Mouse (Mus musculus): ENCODE measurements around the gene Sidt2.

Gene Sidt2

GRCm38 (mm10) chr9:45946872-45947183, 8.2 kb downstream of the Sidt2 start:
- DNase-seq (ENCODE audit: low read depth, low spot score) = no peak

DNA sequence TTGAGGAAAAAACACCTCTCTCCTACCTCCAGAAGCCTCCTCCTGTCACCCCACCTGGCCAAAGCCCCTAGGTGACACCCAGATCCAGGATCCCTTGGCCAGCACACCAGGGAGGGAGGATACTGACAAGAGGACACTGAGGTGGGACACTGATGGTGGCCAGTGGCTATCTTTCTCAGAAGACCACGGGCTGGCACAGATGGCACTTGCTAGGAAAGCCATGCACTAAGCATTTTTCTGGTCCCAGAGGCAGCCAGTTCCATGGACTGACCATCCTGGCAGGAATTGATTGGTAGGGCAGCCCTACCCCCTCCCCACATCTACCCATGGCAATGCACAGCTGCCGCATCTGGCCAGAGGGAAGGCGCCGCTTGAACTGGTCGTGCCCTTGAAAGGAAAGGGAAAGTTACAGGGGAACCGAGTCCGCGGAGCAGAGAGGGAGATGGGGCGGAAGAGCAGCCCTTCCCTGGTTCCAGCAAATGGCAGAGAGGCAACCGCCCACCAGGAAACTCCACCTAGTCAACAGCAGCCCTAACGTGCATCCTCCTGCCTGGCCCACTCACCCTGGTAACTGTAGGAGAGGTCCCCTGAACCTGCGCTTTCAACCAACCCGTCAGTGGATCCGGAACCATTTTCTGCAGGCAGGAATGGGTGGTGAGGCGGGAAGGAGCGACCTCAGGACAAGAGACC, 8.7 kb downstream of the Sidt2 start:
- DNase-seq (ENCODE audit: low read depth, low spot score) = no peak

DNA sequence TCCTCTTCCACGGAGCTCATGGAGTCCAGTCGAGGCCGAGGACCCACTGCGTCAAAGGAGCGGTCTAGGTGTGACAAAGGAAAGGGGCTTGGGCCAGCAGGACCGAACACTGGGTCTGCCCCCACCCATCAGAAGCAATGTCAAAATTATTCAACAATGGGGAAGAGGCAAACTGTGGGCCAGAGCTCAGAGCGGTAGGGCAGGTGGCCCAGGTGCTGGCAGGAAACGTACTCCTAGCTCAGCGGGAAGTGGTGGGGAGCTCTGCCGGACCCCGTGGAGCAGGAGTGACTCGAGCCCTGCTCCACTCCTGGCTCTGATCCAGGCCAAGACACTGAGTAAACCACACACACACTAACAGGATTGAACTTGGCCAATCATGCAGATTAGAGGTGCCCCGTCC, 9.3 kb downstream of the Sidt2 start:
- DNase-seq (ENCODE audit: low read depth, low spot score) = no peak

DNA sequence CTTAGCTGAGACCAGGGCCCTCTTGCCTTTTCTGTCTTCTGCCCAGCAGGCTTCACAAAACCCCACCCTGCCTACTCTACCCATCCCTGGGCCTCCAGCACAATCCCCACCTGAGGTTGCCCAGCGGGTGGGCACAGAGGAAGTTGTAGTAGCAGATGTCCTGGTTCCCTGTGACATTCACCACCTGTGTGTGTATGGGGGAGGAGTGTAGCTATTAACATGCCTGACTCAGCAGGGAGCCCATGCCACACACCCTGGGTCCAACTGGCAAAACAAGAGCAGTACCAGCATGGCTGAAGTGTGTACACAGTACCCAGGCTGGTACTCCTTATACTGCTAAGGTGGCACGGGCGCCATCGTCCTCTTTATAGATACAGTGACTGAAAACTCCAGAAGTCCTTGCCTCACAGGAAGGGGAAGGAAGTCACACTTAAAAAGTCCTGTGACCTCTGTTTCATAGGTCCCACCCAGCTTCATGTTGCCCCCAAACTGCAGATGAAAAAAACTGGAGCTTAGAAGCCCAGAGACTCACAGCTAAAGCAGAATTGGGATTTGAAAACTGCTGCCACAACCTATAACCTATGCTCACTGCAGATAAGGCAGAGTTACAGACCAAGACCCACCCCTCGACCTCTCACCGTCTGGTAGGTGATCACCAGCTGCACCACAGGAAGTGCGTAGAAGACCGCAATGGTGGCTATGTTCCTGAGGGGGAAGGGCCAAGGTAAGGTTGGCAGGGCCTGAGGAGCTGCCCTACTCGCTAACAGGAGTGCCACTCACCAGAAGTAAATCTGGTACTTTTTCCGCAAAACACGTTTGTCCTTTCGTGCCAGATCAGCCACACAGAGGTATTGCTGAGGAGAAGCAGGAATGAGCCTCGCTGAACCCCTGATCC, 10.3 kb downstream of the Sidt2 start:
- no peak for DNase-seq (ENCODE audit: low read depth, low spot score)

DNA sequence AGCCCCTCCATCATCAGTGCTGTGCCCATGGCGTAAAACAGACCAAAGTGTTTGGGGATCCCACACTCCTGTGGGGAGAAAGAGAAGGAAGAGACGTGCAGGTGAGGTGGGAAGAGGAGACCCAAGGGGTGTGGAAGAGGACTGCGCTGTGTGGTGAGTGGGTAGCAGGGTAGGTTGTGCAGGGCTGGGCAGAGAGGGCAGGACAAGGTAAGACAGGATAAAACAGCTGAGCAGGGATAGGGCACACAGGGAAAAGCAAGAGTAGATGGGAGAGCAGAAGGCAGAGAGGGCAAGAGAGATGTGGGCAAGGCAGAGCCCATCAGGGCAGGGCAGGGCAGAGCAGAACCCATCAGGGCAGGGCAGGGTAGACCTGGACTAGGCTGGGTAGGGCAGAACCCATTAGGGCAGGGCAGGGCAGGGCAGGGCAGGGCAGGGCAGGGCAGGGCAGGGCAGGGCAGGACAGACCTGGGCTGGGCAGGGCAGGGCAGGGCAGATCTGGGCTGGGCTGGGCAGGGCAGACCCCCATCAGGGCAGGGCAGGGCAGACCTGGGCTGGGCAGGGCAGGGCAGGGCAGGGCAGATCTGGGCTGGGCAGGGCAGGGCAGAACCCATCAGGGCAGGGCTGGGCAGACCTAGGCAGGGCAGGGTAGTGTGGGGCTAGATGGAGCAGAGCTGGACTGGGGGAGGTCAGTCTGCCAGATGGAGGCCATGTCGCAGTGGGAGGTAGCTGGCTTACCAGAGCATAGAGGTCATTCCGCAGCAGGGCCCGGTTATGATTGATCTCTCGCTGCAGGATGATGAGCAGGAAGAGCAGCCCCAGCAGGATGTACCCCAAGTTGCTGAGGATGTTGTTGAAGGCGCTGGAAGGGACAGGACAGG, 11.2 kb downstream of the Sidt2 start:
- no peak for DNase-seq (ENCODE audit: low read depth, low spot score)

DNA sequence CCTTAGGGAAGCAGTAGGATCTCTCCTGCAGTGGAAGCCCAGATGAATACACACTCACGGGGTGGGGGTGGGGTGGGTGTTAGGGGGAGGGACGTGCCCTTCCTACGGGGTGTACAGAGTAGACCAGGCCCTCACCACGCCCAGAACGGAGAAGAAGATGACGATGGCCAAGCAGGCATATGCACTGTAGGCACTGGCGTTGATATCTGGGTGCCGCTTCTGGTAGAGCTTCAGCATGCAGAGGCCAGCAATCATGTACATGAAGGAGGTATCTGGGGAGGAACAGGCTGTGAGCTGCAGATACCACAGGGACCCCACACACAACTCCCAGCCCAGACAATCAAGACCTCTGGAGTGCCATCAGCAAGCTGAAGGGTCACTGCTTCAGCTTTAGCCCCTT, 12.1 kb downstream of the Sidt2 start:
- DNase-seq (ENCODE audit: low read depth, low spot score) = no peak

DNA sequence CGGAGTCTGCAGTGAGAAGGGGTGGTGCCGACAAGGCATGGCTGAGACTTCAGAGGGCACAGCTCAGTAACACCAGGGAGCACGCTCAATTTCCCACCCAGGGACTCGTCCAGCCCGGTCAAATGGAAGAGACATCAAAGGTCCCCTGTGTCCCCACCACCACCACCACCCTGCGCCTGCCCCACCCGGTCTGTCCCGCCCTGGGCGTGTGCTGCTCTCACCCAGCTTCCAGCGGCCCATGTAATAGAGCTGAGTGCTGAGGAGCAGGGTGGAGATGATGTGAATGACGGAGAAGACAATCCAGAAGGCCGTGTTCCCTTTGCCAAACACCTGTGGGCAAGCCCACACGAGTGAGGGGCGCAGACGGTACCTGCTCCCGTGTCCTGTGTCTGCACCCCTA, 12.6 kb downstream of the Sidt2 start:
- DNase-seq (ENCODE audit: low read depth, low spot score) = no peak

DNA sequence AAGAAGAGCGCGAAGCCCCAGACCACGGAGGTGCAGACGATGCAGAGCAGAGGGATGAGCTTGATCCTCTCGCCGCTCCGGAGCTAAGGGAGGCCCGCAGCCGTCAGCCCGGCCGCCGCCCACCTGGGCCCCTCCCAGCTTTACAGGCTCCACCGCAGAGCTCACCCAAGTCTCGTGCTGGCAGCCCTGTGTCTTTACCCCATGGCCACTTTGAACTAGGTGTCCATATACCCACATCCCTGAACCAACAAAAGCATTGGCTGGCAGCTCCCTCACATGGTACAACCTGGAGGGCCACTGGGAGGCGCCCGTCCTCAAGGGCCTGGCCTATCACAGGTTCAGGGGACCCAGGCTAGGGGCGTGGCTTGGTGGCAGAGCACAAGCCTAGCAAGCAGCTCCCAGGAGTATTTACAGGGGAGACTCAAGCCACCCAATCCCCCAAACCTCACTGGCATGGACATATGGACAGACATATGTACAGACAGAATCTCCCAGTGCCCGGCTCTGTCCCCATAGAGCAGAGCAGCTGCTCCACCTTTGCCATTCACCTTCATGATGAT, 13.6 kb downstream of the Sidt2 start:
- peak; percentile 28 for DNase-seq (ENCODE audit: low read depth, low spot score)

DNA sequence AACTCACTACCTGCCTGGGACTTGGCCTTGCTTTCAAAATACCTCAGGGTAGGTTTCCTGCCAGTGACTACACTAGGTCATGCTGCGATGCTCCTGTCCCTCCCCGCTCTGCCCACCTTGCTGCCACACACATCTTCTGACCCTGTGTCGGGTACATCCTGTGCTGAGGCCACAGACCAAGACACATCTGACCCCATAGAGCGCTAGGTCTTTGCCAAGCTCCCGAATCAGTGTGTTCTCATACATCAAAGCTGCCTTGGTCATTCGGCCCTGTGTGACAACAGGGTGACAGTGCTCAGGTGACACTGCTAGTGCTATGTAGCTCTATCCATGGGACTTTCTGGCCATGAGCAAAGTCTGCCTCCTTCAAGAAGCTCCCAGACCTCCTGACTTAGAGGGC, 15.3 kb downstream of the Sidt2 start:
- DNase-seq (ENCODE audit: low read depth, low spot score) = no peak

- DNase-seq (ENCODE audit: low read depth, low spot score) = no peak
These were observed 16.0 kb downstream of the Sidt2 start for GRCm38 (mm10) chr9:45938952-45939637.

GRCm38 (mm10) chr9:45938088-45938487, 17.0 kb downstream of the Sidt2 start:
- DNase-seq (ENCODE audit: low read depth, low spot score) = no peak

DNA sequence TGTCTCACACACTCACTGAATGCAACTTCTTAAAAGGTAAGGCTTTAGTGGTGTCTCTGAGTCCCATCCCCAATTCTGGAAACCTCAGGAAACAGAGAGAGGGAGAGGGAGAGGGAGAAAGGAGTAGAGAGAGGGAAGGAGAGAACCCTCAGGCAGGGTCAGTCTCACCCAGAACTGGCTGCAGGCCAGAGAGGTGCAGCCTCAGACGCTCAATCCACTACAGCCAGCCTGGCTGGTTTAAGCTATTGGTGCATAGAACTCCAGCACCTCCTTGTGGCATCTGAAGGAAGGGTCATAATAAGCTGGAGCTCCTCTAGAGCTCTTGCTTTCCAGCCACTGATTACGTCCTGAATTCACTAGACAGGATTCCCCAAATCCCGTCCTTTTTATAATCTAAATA, 18.2 kb downstream of the Sidt2 start:
- peak; percentile 24 for DNase-seq (ENCODE audit: low read depth, low spot score)

DNA sequence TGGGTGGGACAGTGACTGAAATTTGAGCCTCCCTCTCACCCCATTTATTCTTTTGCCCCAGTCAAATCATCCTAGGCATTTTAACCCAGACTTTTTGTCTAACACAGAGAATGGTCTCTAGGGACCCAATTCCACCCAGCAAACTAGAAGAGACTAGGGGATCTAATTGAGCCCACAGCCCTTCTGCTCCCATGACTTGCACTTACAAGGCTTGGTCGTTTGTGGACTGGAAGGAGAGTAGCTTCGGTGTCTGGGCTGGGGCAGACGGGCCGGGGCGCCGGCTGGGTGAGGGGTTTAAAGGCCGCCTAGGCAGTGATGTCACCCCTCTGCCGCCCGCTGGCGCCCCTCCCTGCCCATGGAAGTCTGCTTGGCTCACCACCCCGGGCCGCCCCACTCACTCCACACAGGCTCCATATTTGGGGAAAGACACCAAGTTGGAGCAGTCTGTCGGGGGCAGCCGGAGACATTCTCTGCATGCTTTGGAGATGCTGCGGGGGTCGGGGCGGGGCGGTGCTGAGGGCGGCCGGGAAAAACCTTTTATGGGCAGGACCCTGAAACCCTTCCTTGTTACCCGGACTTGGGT, 19.3 kb downstream of the Sidt2 start, which contains the start of gene Tagln:
Gene Tagln (minus strand): TSS at position 431 of the 583 bp plus-strand sequence.
- no peak for DNase-seq (ENCODE audit: low read depth, low spot score)

DNA sequence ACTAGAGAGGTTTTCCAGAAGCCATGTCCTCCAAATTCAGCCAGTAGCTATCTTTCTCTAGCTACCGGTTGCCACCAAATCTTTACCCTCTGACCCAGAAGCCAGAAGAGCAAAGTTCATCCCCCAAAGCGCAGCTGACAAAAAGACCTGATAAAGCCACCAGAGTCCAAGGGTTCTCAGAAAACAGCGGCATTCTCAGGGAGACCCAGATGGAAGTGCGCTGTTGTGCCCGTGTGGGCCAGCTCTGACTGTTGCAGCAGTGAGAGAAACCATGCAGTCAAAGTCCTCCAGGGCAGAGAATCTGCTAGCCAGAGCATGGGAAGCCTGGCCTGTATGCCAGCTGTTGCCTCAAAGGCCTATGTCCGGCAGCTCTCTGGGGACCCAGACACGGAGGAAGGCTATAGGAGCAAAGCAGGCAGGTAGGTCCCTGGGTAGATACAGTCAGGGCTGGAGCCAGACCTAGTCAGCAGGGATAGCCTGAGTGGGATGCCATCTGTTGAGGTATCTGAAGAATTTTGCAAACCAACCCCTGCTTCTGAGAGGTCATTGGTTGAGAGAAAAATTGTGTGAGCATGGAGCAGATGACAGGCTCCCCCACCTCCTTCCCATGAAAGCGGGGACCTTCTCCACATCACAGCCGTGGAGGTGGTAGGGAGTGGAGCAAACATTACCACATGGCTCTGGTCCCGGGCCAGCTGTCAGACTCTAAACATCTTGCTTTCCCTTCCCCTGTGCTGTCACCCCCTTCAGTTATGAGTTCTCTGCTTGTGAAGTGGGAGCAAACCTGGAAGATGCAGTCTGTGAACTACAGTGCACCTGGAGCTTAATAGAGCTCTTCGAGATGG, 22.3 kb downstream of the Sidt2 start:
- no peak for DNase-seq (ENCODE audit: low read depth, low spot score)

DNA sequence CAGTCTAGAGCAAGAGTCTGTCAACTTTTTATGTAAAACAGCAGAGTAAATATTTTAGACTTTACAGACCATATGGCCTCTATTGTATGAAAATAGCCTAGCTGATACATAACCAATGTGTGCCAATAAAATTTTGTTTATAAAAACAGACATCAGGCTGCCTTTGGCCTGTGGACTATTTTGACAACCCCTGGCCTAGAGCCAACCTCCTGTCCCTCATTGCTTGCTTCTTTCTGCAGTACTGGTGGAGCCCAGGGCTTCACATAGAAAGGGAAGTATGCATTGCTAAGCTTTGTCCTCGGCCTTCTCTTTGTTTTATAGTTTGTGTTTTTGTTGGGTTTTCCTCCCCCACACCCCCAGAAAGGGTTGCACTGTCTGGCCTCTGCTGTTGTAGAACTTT, 23.1 kb downstream of the Sidt2 start:
- DNase-seq (ENCODE audit: low read depth, low spot score) = no peak

- no peak for DNase-seq (ENCODE audit: low read depth, low spot score)
These were observed 25.8 kb downstream of the Sidt2 start for GRCm38 (mm10) chr9:45929285-45929684.

GRCm38 (mm10) chr9:45919895-45920294, 35.2 kb downstream of the Sidt2 start:
- no peak for DNase-seq (ENCODE audit: low read depth, low spot score)

GRCm38 (mm10) chr9:45917041-45917934, 37.8 kb downstream of the Sidt2 start:
- DNase-seq (ENCODE audit: low read depth, low spot score) = no peak

GRCm38 (mm10) chr9:45915659-45916058, 39.4 kb downstream of the Sidt2 start:
- DNase-seq (ENCODE audit: low read depth, low spot score) = no peak

All from c-Kit-negative CD71-positive TER-119-positive erythroid progenitor cells, embryonic 14.5 days (primary cell).